19 mouse cellular contexts compared by ENCODE assay signal in the genomic region with DNA sequence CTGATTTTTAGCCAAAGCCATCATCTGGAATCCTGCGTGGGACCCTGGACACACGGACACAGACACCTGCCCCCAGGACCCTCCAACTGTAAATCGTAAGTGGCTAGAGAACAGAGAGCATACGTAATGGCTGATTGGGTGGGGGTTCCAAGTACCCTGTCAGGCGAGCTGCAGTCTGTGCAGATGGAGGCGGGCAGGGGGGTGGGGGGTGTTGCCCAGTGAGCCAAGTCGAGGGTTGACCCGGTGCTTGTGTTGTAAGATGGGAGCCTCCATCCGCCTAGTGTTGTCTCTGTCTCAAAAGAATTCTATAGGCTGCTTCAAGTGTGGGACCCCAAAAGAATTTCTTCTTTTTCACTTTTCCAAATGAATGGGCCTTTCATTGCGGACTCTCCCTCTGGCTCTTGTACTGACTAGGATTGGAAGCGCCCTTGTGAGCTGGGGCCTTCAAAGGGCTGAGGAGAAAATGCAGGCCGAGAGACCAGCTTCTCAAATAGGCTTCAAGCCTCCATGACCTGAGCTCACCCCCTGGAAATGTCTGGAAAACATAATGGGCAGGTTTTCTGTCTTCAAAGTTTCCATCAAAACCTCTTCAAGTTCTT. TPM values are rescaled to one million over a fixed set of nuclear protein-coding genes. Genes with fewer than 3 reads are reported as not detected.
A peak's percentile ranks its signal among the peaks of the same experiment; 100 is the strongest.
DNase-seq lines count a peak whose midpoint lies in the region; ATAC-seq and TF ChIP-seq lines count a peak whose summit lies in the region.
"Had no signal": no experiment of that assay in that cellular context is flagged by ENCODE, and none has a peak within 500 bp of the region (broad histone marks: within the 10 kb centered on the region; RNA-seq: fewer than 3 reads in every experiment).

No protein-coding gene starts in this region.

- DNase-seq in hindbrain, embryonic 10.5 days (ENCODE audit: low spot score): no peak
- DNase-seq in hindbrain, postnatal 0 days (ENCODE audit: low spot score): no peak
- peak; percentile 42 for DNase-seq in embryonic facial prominence, embryonic 11.5 days (ENCODE audit: low spot score)
- no peak for DNase-seq in adrenal gland, postnatal 36 days
- no peak for DNase-seq in layer of hippocampus, postnatal 10 days (ENCODE audit: low spot score in 2 of 2)
- DNase-seq in cerebellum, adult 9-10 months: no peak
- DNase-seq: adrenal gland, adult 8-10 months; cerebellum, adult 2 months; heart, postnatal 4 days; thymus, postnatal 25 days had no signal

- no peak overlapping the region for H3K4me3 ChIP-seq in hindbrain, embryonic 10.5 days
- no peak overlapping the region for H3K4me3 ChIP-seq in hindbrain, postnatal 0 days (ENCODE audit: low read length)
- no peak overlapping the region for H3K4me3 ChIP-seq in embryonic facial prominence, embryonic 11.5 days (ENCODE audit: low read depth, low read length)
- no peak overlapping the region for H3K4me3 ChIP-seq in forebrain, embryonic 16.5 days (replicated peaks; ENCODE audit: low read length)
- H3K4me3 ChIP-seq in midbrain, embryonic 12.5 days: no peak overlapping the region
- H3K4me3 ChIP-seq: layer of hippocampus, adult 2 months; limb, embryonic 13.5 days had no signal

- no peak for TF ChIP-seq CTCF in hindbrain, postnatal 0 days (IDR thresholded peaks at IDR 0.05; ENCODE audit: low read depth)

- peak overlapping the region; percentile 72 for H3K27ac ChIP-seq in hindbrain, embryonic 10.5 days
- H3K27ac ChIP-seq in hindbrain, postnatal 0 days: no peak overlapping the region
- no peak overlapping the region for H3K27ac ChIP-seq in embryonic facial prominence, embryonic 11.5 days (replicated peaks; ENCODE audit: low read depth, low read length)
- H3K27ac ChIP-seq in forebrain, embryonic 16.5 days (ENCODE audit: low read length): no peak overlapping the region
- H3K27ac ChIP-seq in midbrain, embryonic 12.5 days (replicated peaks): peak overlapping the region; percentile 75
- H3K27ac ChIP-seq: layer of hippocampus, adult 2 months; limb, embryonic 13.5 days; liver, embryonic 14.5 days; stomach, postnatal 0 days had no signal

- no peak for ATAC-seq in hindbrain, postnatal 0 days
- ATAC-seq in embryonic facial prominence, embryonic 11.5 days (replicated peaks; ENCODE audit: insufficient number of reproducible peaks, low FRiP score, low TSS enrichment, low read depth): peak; percentile 71
- ATAC-seq in forebrain, embryonic 16.5 days: peak; percentile 39; the same call in 1 of the 2 replicates
- peak; percentile 27; the same call in 1 of the 2 replicates for ATAC-seq in midbrain, embryonic 12.5 days (ENCODE audit: low FRiP score, low read depth)
- ATAC-seq: intestine, postnatal 0 days had no signal

- H3K36me3 ChIP-seq in hindbrain, embryonic 10.5 days: peaks cover 61% of the 10 kb centered on the region
- 0 out of 2 replicates have a peak, but pooled peaks cover 4% of the 10 kb centered on the region for H3K36me3 ChIP-seq in hindbrain, postnatal 0 days (ENCODE audit: insufficient read depth, low read length)
- no peaks in the 10 kb centered on the region for H3K36me3 ChIP-seq in embryonic facial prominence, embryonic 11.5 days (replicated peaks; ENCODE audit: control insufficient read depth, insufficient read depth, low read depth, low read length)
- 0 out of 2 replicates have a peak, but pooled peaks cover 2% of the 10 kb centered on the region for H3K36me3 ChIP-seq in forebrain, embryonic 16.5 days (ENCODE audit: control insufficient read depth, insufficient read depth)
- H3K36me3 ChIP-seq in midbrain, embryonic 12.5 days: peaks cover 28% of the 10 kb centered on the region; the same call in 1 of the 2 replicates

- H3K27me3 ChIP-seq in hindbrain, embryonic 10.5 days (ENCODE audit: insufficient read depth, poor library complexity, severe bottlenecking): peaks cover 5% of the 10 kb centered on the region
- H3K27me3 ChIP-seq in hindbrain, postnatal 0 days (ENCODE audit: insufficient read depth, low read length): no peaks in the 10 kb centered on the region
- no peaks in the 10 kb centered on the region for H3K27me3 ChIP-seq in embryonic facial prominence, embryonic 11.5 days (ENCODE audit: control insufficient read depth, insufficient read depth, low read length)
- H3K27me3 ChIP-seq in forebrain, embryonic 16.5 days (replicated peaks; ENCODE audit: control insufficient read depth, insufficient read depth, low read length): peaks cover 4% of the 10 kb centered on the region
- H3K27me3 ChIP-seq in midbrain, embryonic 12.5 days: peaks cover 10% of the 10 kb centered on the region; the same call in 1 of the 2 replicates
- H3K27me3 ChIP-seq: limb, embryonic 13.5 days had no signal

- no peak overlapping the region for H3K4me2 ChIP-seq in hindbrain, postnatal 0 days (ENCODE audit: low read depth, low read length)
- H3K4me2 ChIP-seq in embryonic facial prominence, embryonic 11.5 days (ENCODE audit: low read depth, low read length): no peak overlapping the region
- no peak overlapping the region for H3K4me2 ChIP-seq in forebrain, embryonic 16.5 days (ENCODE audit: low read length)
- no peak overlapping the region for H3K4me2 ChIP-seq in midbrain, embryonic 12.5 days (replicated peaks)
- H3K4me2 ChIP-seq: limb, embryonic 13.5 days had no signal

- H3K9me3 ChIP-seq in hindbrain, embryonic 10.5 days: no peaks in the 10 kb centered on the region
- no peaks in the 10 kb centered on the region for H3K9me3 ChIP-seq in hindbrain, postnatal 0 days (ENCODE audit: low read length)
- H3K9me3 ChIP-seq in embryonic facial prominence, embryonic 11.5 days (replicated peaks; ENCODE audit: control insufficient read depth, low read length): no peaks in the 10 kb centered on the region
- H3K9me3 ChIP-seq in forebrain, embryonic 16.5 days (ENCODE audit: control insufficient read depth, low read length): no peaks in the 10 kb centered on the region
- no peaks in the 10 kb centered on the region for H3K9me3 ChIP-seq in midbrain, embryonic 12.5 days
- H3K9me3 ChIP-seq: limb, embryonic 13.5 days had no signal

- no peak overlapping the region for H3K9ac ChIP-seq in hindbrain, postnatal 0 days (replicated peaks; ENCODE audit: low read length)
- no peak overlapping the region for H3K9ac ChIP-seq in embryonic facial prominence, embryonic 11.5 days (replicated peaks; ENCODE audit: low read length)
- H3K9ac ChIP-seq in forebrain, embryonic 16.5 days (replicated peaks; ENCODE audit: low read depth, low read length): no peak overlapping the region
- no peak overlapping the region for H3K9ac ChIP-seq in midbrain, embryonic 12.5 days (replicated peaks)
- H3K9ac ChIP-seq: limb, embryonic 13.5 days; liver, embryonic 14.5 days had no signal

- H3K4me1 ChIP-seq in hindbrain, embryonic 10.5 days (replicated peaks): peaks cover 90% of the 10 kb centered on the region
- no peaks in the 10 kb centered on the region for H3K4me1 ChIP-seq in hindbrain, postnatal 0 days (ENCODE audit: insufficient read depth, low read length)
- no peaks in the 10 kb centered on the region; the same call in none of the 2 replicates for H3K4me1 ChIP-seq in embryonic facial prominence, embryonic 11.5 days (ENCODE audit: control insufficient read depth, insufficient read depth, low read length)
- peaks cover 18% of the 10 kb centered on the region for H3K4me1 ChIP-seq in forebrain, embryonic 16.5 days (replicated peaks; ENCODE audit: control insufficient read depth, insufficient read depth, low read length)
- peaks cover 77% of the 10 kb centered on the region for H3K4me1 ChIP-seq in midbrain, embryonic 12.5 days

- WGBS in hindbrain, embryonic 10.5 days: 59% methylated on average over 12 of the region's 12 CpGs
- 42% methylated on average over 12 of the region's 12 CpGs for WGBS in hindbrain, postnatal 0 days
- 67% methylated on average over 12 of the region's 12 CpGs for WGBS in embryonic facial prominence, embryonic 11.5 days
- WGBS in forebrain, embryonic 16.5 days: 24% methylated on average over 12 of the region's 12 CpGs
- 48% methylated on average over 12 of the region's 12 CpGs for WGBS in midbrain, embryonic 12.5 days

RNA-seq across cellular contexts. Expression of a gene that starts 41.8 kb away (rescaled TPM):
- 0.63 and 0.73 TPM in 2 replicates for polyA plus RNA-seq in hindbrain, embryonic 10.5 days (2016; fragmentation: Nextera tagmentation; extraction: Ambion mirVana)
- 1.4 and 1.9 TPM in 2 replicates for total RNA-seq in hindbrain, postnatal 0 days (2014; rRNA removed)
- 0.81 and 1.3 TPM in 2 replicates for polyA plus RNA-seq in hindbrain, postnatal 0 days (2015; fragmentation: Nextera tagmentation; extraction: Ambion mirVana)
- polyA plus RNA-seq in embryonic facial prominence, embryonic 11.5 days (2014; fragmentation: Nextera tagmentation; extraction: Ambion mirVana): 0.84 and 0.89 TPM in 2 replicates
- 0.72 and 1.2 TPM in 2 replicates for polyA plus RNA-seq in forebrain, embryonic 16.5 days (2015; fragmentation: Nextera tagmentation; extraction: Ambion mirVana)
- polyA plus RNA-seq in midbrain, embryonic 12.5 days (2016; fragmentation: Nextera tagmentation; extraction: Ambion mirVana): 1.1 and 1.2 TPM in 2 replicates
- 1 to 10 TPM; 3.9 to 9.7 TPM for total RNA-seq in adrenal gland, postnatal 36 days (2021)
- total RNA-seq in layer of hippocampus, postnatal 10 days (2021): under 1 TPM; 0.05 to 0.09 TPM
- total RNA-seq: granulocyte monocyte progenitor cell, adult 5-6 weeks; megakaryocyte progenitor cell, adult 5-6 weeks had no signal

Comparison
In these comparisons a context has a peak if more than half of its experiments do, and no peak if none do; other contexts are left out.
1. H3K27ac ChIP-seq: peak in hindbrain, embryonic 10.5 days (single experiment) and midbrain, embryonic 12.5 days (single experiment); none in hindbrain, postnatal 0 days (single experiment), embryonic facial prominence, embryonic 11.5 days (single experiment) and forebrain, embryonic 16.5 days (single experiment).